Mouse (Mus musculus) thymus, postnatal 25 days (tissue): ENCODE data around the gene Btbd2.
"Not testable (repeated sequence)": the region's sequence is repeated elsewhere in the genome, so short reads cannot be mapped to it uniquely, and the experiment has no call there.

Experiments
- DNase-seq: peaks from one replicate; pipeline ENCODE4 v3.0.0; 2022

Gene Btbd2

DNA sequence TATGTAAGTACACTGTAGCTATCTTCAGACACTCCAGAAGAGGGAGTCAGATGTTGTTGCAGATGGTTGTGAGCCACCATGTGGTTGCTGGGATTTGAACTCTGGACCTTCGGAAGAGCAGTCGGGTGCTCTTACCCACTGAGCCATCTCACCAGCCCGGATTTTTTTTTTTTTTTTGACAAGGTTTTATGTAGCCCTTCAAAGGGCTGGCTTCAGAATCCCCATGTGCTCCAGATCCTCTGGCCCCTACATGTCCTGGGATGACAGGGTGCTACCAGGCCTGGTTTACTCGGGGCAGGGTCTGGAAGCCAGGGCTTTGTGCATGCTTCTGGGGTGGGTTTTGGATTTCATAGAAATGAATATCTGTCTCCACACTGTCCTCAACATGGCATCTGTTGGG, 51.1 kb downstream of the Btbd2 start, which contains the start of gene Gm49322:
TSS of gene Gm49322 (plus strand) at position 301 of the 400 bp plus-strand sequence.
- not testable (repeated sequence) for DNase-seq

DNA sequence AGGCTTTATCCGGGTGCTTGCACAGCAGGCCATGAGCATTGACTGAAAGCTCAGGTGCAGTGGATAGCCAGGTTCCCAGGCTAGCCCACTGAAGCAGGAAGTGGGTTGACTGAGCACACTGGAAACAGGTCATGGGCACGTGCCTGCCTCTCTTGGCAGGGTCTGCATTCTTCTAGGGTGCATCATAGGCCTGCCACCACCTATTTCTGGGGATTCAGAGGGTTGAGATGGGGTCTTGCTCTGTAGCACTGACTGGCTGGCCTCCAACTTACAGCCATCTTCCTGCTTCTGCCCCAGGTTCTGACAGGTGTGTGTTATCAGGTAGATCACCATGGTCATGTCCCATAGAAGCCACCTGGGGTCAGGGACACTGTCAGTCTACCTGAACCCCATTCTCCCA, 51.9 kb downstream of the Btbd2 start:
- DNase-seq, result no peak

DNA sequence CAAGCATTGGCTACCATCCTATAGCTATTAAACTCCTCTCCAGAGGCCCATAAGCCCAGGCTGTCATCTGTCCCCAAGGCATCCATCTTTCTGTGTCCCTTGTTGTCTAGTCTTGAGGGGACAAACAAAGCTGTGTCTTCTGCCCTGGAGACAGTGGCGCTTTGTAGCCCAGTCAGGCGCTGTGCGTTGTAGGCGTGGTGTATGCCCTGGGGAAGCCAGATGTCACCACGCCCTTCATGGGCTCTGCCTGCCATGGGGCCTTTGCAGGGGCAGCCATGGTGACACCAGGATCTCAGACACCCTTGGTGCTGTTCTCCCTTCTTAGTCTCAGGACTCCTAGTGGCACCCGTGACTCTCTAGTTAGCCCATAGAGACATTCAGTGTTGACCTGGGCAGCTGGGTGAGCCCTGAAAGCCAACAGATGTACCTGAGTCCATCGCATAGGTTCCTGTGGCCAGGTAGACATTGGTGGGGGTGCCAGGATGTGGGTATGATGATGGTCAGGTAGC, 52.8 kb downstream of the Btbd2 start:
- DNase-seq, result no peak

DNA sequence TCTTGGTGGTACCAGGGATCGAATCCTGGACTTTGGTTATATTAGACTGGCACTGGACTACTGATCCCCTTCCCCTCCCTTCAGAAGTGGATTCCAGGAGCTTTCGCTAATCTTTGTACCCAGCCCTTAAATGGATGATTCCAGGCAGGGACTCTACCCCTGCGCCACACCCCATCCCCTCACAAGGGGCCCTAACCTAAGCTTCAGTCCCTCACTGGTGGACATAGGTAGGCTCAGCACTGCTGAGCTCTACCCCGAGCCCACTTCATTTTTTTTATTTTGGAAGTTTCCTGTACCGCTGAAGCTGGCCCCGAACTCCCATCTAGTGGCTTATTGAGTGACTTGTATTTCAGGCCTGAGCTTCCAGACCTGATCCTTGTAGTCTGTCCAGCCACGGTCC, 53.5 kb downstream of the Btbd2 start:
- no peak for DNase-seq

DNA sequence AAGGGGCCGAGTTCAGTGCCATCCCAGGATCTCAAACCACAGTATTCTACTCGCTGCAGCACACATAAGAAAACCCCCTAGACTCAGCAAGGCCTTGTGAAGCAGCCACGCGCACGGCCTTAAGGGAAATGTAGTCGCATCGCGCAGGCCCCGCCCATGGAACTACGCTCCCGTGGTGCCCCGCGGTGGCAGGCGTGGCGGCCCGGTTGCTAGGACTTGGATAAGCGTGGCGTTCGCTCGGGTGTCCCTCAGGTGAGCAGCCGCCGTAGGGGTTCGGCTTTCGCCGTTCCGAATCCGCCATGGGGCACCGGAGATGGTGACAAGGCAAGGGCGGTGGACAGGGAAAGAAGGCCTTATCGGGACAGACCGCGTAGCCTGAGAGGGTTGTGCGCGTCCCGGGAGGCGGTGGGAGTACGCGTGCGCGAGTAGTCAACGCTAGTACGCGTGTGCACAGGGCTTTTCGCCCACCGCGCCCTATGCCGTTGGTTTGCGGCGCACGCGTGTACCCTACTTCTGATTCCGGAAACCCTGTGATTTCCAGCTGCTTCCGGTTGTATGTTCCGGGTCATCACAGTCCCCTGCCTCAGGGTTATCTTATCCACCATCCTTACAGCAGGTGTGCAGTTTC, 54.1 kb downstream of the Btbd2 start, which contains the start of the genes Scamp4 and Adat3:
TSS of gene Scamp4 (plus strand) at position 175 of the 628 bp plus-strand sequence.
TSS of gene Adat3 (plus strand) at position 183 of the 628 bp plus-strand sequence.
- DNase-seq, result peak; percentile 96

DNA sequence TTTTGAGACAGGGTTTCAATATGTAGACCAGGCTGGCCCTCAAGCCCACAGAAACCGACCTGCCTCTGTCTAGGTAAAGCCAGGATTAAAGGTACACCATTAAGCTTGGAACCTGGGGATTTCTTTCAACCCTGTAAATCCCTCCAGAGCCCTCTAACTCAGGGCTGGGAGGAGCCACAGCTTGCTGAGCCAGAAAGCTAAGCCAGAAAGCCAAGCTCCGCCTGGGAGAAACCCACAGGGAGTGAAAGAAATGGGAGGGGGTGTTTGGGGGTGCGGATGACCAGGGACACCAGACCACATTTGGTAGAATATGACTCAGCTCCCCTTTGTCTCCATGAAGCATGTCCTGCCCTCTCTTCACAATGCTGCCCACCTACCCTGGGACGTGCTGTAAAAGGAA, 60.6 kb downstream of the Btbd2 start:
- DNase-seq, result no peak
